Mouse (Mus musculus) forebrain, embryonic 15.5 days (tissue): Measurements from ENCODE around the gene Susd1. TPM values are rescaled to one million over a fixed set of nuclear protein-coding genes. Genes with fewer than 3 reads are reported as not detected.

Experiments
- polyA plus RNA-seq: library from polyadenylated mRNA; unstranded; fragments of >200 nt; fragmentation: Nextera tagmentation; extraction: Ambion mirVana; gene quantifications from 2 replicates; pipeline ENCODE4 v1.2.1, GENCODE M21; 2015

The Susd1 gene
- polyA plus RNA-seq, 1 experiment from 2014 or later: 0.90 TPM

Other genes with a start within 250 kb of the Susd1 start
- gene Ugcg, start 249.4 kb downstream of the Susd1 start, polyA plus RNA-seq: 14.2 and 15.7 TPM in 2 replicates
- gene Ptbp3, start 110.7 kb upstream of the Susd1 start, polyA plus RNA-seq: 19.3 and 19.5 TPM in 2 replicates
- gene Hsdl2, start 142.9 kb upstream of the Susd1 start, polyA plus RNA-seq: 20.7 and 22.2 TPM in 2 replicates
- gene E130308A19Rik, start 187.6 kb upstream of the Susd1 start, polyA plus RNA-seq: 32.5 and 36.6 TPM in 2 replicates